ENCODE assay signal across 1 mouse cellular context in the genomic region with DNA sequence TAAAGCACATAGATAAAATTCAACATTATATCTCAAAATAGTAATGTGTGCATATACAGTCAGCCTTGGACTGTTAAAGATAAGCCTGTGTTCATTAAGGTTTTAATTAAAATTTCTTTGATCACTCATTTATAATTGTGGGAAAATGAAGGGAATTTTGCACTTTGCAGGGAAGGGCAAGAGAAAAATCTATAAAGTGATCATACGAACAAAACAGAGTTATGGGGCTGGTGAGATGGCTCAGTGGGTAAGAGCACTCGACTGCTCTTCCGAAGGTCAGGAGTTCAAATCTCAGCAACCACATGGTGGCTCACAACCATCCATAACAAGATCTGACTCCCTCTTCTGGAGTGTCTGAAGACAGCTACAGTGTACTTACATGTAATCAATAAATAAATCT. TPM values are rescaled to one million over a fixed set of nuclear protein-coding genes. Genes with fewer than 3 reads are reported as not detected.
"Had no signal": no experiment of that assay in that cellular context is flagged by ENCODE, and none has a peak within 500 bp of the region (broad histone marks: within the 10 kb centered on the region; RNA-seq: fewer than 3 reads in every experiment).

No protein-coding gene starts in this region.

RNA-seq across cellular contexts. Expression of gene Fcgr1, which starts 48.3 kb away (rescaled TPM):
- total RNA-seq: megakaryocyte-erythroid progenitor cell, adult 5-6 weeks had no signal
